Mouse (Mus musculus) C2C12 (cell line): ENCODE measurements around the gene Plxdc1. TPM values are rescaled to one million over a fixed set of nuclear protein-coding genes. Genes with fewer than 3 reads are reported as not detected.

Source experiments
- H3K27me3 ChIP-seq: one replicate; pipeline ENCODE4 v1.6.1; 2011; ENCODE audit not compliant: control insufficient read depth, insufficient read depth, insufficient read length
- H3K36me3 ChIP-seq: one replicate; pipeline ENCODE4 v1.6.1; 2011; ENCODE audit not compliant: control insufficient read depth, insufficient read depth
- H3K4me3 ChIP-seq: one replicate; pipeline ENCODE4 v1.5.1; 2011; ENCODE audit warnings: mild to moderate bottlenecking, control low read depth; ENCODE audit not compliant: poor library complexity, insufficient read depth, severe bottlenecking
- H3K79me2 ChIP-seq: one replicate; pipeline ENCODE4 v1.6.1; 2011; ENCODE audit not compliant: control insufficient read depth, insufficient read depth
- H3K79me3 ChIP-seq: one replicate; pipeline ENCODE4 v1.6.1; 2011; ENCODE audit warnings: low read depth, control low read depth
- H3ac ChIP-seq: one replicate; pipeline ENCODE3; 2011; ENCODE audit warnings: low read depth; ENCODE audit not compliant: control insufficient read depth, insufficient read length
- CEBPB ChIP-seq: IDR thresholded peaks from one replicate; pipeline ENCODE4 v1.6.1; 2011; ENCODE audit warnings: low read depth, mild to moderate bottlenecking, control low read depth, moderate library complexity
- CTCF ChIP-seq: IDR thresholded peaks from one replicate; pipeline ENCODE4 v1.5.1; 2011; ENCODE audit not compliant: control insufficient read depth, insufficient read depth, insufficient read length
- FOSL1 ChIP-seq: IDR thresholded peaks from one replicate; pipeline ENCODE4 v1.8.0; 2011; ENCODE audit warnings: mild to moderate bottlenecking, low read length; ENCODE audit not compliant: poor library complexity, insufficient read depth, severe bottlenecking
- MAX ChIP-seq: IDR thresholded peaks from one replicate; pipeline ENCODE4 v1.6.1; 2011; ENCODE audit warnings: mild to moderate bottlenecking, control low read depth
- MYOD1 ChIP-seq: IDR thresholded peaks from one replicate; pipeline ENCODE4 v1.6.1; 2011; ENCODE audit warnings: low read depth; ENCODE audit not compliant: control insufficient read depth, insufficient read length
- MYOG ChIP-seq: IDR thresholded peaks from one replicate; pipeline ENCODE4 v1.6.1; 2011; ENCODE audit not compliant: control insufficient read depth, insufficient read length; ENCODE audit errors: extremely low read depth
- USF1 ChIP-seq: IDR thresholded peaks from one replicate; pipeline ENCODE4 v1.6.1; 2011; ENCODE audit warnings: low read depth, mild to moderate bottlenecking, control low read depth, moderate library complexity
- polyA plus RNA-seq: library from polyadenylated mRNA; unstranded; fragments of >200 nt; fragmentation: generic; extraction: Trizol; gene quantifications from one replicate; pipeline ENCODE4 v1.2.1, GENCODE M21; 2012; ENCODE audit warnings: missing spikeins

Plxdc1 gene
- polyA plus RNA-seq, 1 experiment: 0.25 TPM

DNA sequence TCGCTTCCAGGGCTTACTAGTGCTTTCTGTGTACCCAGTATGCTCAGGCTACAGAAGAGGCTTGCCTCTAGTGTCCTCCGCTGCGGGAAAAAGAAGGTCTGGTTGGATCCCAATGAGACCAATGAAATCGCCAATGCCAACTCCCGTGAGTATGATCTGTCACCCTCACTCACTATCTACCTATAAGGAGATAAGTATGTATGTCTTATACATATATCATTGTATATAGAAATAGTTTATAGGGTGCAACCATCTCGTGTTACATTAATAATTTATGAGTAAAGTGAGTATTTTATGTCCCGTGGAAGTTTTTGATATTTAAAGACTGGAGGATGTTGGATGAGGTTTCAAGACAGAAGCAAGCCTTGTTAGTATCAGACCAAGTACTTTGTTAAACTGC, 41.5 kb upstream of the Plxdc1 start:
- peaks cover 43% of the 10 kb centered on the region for H3K36me3 ChIP-seq
- H3K79me2 ChIP-seq: peaks cover 33% of the 10 kb centered on the region
- peaks cover 25% of the 10 kb centered on the region for H3K79me3 ChIP-seq
- H3K27me3 ChIP-seq: no peaks in the 10 kb centered on the region
- H3ac ChIP-seq: peak overlapping the region; percentile 98
- peak overlapping the region; percentile 100 for H3K4me3 ChIP-seq
- TF ChIP-seq FOSL1 (no peak), CEBPB (no peak), MYOG (no peak)

DNA sequence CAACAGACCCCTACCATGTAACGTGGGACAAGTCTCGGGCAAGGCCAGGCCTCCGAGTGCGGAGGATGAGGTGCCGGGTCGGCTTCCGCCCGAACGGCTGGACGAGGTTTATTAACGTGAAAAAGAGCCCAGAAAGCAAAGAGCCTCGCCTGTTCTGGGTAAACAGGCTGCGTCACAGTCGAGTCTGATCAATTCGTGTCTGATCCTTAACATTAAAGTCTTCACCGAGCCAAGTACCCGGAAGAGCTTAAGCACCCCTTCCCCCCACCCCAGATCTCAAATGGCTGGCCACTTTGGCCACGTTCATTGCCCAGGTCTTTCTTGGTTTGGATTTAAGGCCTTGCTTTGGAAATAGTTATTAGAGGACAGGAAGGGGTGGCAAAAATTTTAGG, 41.0 kb upstream of the Plxdc1 start:
- peaks cover 33% of the 10 kb centered on the region for H3K79me2 ChIP-seq
- H3K36me3 ChIP-seq: peaks cover 43% of the 10 kb centered on the region
- peak overlapping the region; percentile 100 for H3K4me3 ChIP-seq
- no peak for TF ChIP-seq MYOD1
- no peak for TF ChIP-seq CEBPB
- no peak for TF ChIP-seq CTCF
- TF ChIP-seq MYOG: no peak
- no peak for TF ChIP-seq FOSL1
- no peak for TF ChIP-seq USF1
- TF ChIP-seq MAX: no peak
- peaks cover 25% of the 10 kb centered on the region for H3K79me3 ChIP-seq
- peak overlapping the region; percentile 98 for H3ac ChIP-seq
- H3K27me3 ChIP-seq: no peaks in the 10 kb centered on the region

DNA sequence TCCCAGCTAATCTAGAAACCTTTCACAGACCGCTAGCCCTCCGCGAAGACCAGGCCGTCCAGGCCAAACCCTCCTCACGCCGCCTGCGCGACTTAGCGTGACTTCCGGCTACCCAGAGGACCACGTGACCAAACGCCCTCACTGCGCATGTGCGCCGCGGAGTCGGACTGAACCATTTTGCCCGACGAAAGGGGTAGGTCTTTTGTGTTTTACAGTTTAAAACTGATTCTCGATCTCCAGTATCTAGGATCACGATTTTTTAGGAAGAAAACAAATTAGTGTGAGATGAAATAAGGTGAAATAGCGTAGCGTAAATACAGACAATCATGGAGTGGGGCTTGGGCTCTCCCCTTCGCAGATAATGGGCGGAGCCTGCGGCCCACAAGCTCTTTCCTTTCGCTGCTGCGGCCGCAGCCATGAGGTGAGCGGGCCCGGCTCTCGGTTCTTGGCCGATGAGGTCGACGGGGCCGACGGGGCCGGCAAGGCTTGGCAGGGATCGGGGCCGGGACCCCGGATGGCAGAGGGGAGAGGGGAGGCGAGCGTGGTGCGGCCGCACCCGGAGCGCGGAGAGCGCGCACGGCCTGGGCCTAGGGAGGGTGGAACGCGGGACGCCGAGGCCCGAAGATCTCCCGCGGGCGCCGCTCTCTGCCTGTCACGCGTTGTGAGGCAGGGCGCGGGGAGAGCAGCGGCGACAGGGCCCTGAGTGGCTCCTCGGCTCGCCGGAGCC, 40.5 kb upstream of the Plxdc1 start, which contains the start of gene Rpl19:
TSS of gene Rpl19 (plus strand) at position 141 of the 727 bp plus-strand sequence.
- H3K4me3 ChIP-seq: peak within 1 kb of the TSS; percentile 100
- peak within 1 kb of the TSS; percentile 98 for H3ac ChIP-seq
- no peak for TF ChIP-seq FOSL1
- TF ChIP-seq USF1: peak; percentile 100
- TF ChIP-seq MYOG: no peak
- no peak for TF ChIP-seq MYOD1
- TF ChIP-seq CEBPB: no peak
- peak; percentile 84 for TF ChIP-seq MAX
- TF ChIP-seq CTCF: no peak
- no peaks in the 10 kb centered on the region for H3K27me3 ChIP-seq
- peaks cover 38% of the 10 kb centered on the region for H3K79me2 ChIP-seq
- peaks cover 25% of the 10 kb centered on the region for H3K79me3 ChIP-seq
- peaks cover 43% of the 10 kb centered on the region for H3K36me3 ChIP-seq

DNA sequence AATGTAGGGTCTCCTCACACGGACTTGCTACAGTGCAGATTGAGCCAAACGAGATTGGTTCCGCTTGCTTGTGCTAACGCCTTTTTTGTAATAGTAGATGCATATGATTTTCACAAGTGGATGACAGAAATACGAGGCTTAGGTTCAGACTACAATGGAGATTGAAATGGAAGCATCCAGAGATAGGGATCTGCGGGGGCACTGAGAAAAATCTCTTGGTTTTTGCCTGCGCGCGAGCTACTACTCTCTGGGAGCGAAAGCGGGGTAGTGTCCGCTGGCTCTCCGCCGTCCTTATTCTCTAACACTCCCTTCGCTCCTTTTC, 40.0 kb upstream of the Plxdc1 start:
- Histone ChIP-seq H3K4me3 (peak overlapping the region; percentile 37), H3K79me3 (peaks cover 25% of the 10 kb centered on the region), H3K36me3 (peaks cover 39% of the 10 kb centered on the region), H3ac (peak overlapping the region; percentile 98), H3K79me2 (peaks cover 43% of the 10 kb centered on the region), H3K27me3 (no peaks in the 10 kb centered on the region)
- TF ChIP-seq MAX (no peak), MYOD1 (no peak), CEBPB (no peak), CTCF (no peak), MYOG (no peak), FOSL1 (no peak), USF1 (no peak)

DNA sequence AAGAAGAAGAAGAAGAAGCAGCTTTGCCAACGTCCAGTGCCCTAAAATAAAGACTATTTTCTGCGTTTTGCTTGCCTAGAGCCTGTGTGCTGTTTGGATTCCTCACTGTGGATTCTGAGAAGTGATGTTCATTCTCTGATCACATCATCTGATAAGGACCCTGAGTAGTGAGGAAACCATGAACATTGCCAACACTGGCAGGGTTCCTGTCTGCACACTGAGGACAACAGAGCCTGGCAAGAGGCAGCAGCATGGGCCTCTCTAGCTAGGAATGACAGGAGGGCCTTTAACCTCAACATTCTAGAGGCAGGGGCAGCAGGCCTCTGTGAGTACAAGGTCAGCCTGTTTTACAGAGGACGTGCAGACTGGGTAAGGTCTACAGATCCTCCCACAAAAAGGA, 38.3 kb upstream of the Plxdc1 start:
- Histone ChIP-seq H3K27me3 (no peaks in the 10 kb centered on the region), H3K79me3 (peaks cover 25% of the 10 kb centered on the region), H3K36me3 (peaks cover 23% of the 10 kb centered on the region), H3ac (no peak overlapping the region), H3K4me3 (no peak overlapping the region), H3K79me2 (peaks cover 39% of the 10 kb centered on the region)
- TF ChIP-seq FOSL1: no peak
- TF ChIP-seq CTCF: no peak
- TF ChIP-seq MAX: no peak
- TF ChIP-seq USF1: no peak
- no peak for TF ChIP-seq MYOG
- no peak for TF ChIP-seq MYOD1
- TF ChIP-seq CEBPB: no peak
